Mouse (Mus musculus) midbrain, embryonic 16.5 days (tissue): ENCODE measurements around the gene Hsdl2. TPM values are rescaled to one million over a fixed set of nuclear protein-coding genes. Genes with fewer than 3 reads are reported as not detected.
A peak's percentile ranks its signal among the peaks of the same experiment; 100 is the strongest.

ENCODE experiments used
- ATAC-seq: fragments of 200-750 bp; cut with Nextera tagmentation; 2 replicates; pipeline ENCODE4 v1.8.0; 2017; ENCODE audit warnings: moderate TSS enrichment
- H3K27ac ChIP-seq: fragments of 300-500 bp; sonication (generic); 2 replicates; pipeline ENCODE4 v1.5.1; 2014; ENCODE audit warnings: mild to moderate bottlenecking, low read length, mixed read lengths
- H3K27me3 ChIP-seq: fragments of 300-500 bp; sonication (generic); 2 replicates; pipeline ENCODE4 v1.6.1; 2014; ENCODE audit warnings: low read depth, low read length, mixed read lengths; ENCODE audit not compliant: control insufficient read depth, insufficient read depth
- H3K36me3 ChIP-seq: fragments of 300-500 bp; sonication (generic); 2 replicates; pipeline ENCODE4 v1.6.1; 2014; ENCODE audit warnings: mild to moderate bottlenecking, low read length, moderate library complexity, mixed read lengths; ENCODE audit not compliant: control insufficient read depth, insufficient read depth
- H3K4me1 ChIP-seq: fragments of 300-500 bp; sonication (generic); 2 replicates; pipeline ENCODE4 v1.6.1; 2014; ENCODE audit warnings: mild to moderate bottlenecking, low read length, mixed read lengths; ENCODE audit not compliant: control insufficient read depth, insufficient read depth
- H3K4me2 ChIP-seq: fragments of 300-500 bp; sonication (generic); 2 replicates; pipeline ENCODE4 v1.6.1; 2014; ENCODE audit warnings: mild to moderate bottlenecking, low read length, mixed read lengths
- H3K4me3 ChIP-seq: fragments of 300-500 bp; sonication (generic); 2 replicates; pipeline ENCODE4 v1.5.1; 2014; ENCODE audit warnings: low read depth, mild to moderate bottlenecking, low read length, moderate library complexity, mixed read lengths
- H3K9ac ChIP-seq: fragments of 300-500 bp; sonication (generic); 2 replicates; pipeline ENCODE4 v1.6.1; 2014; ENCODE audit warnings: low read depth, low read length, mixed read lengths
- H3K9me3 ChIP-seq: fragments of 300-500 bp; sonication (generic); replicated peaks from 2 replicates; pipeline ENCODE4 v1.6.1; 2014; ENCODE audit warnings: mild to moderate bottlenecking, low read length, mixed read lengths; ENCODE audit not compliant: control insufficient read depth, poor library complexity, severe bottlenecking
- WGBS: fragments of 180-500 bp; shearing (Covaris S2); extraction: QIAGEN DNeasy Blood & Tissue Kit; methylation state at CpG from one replicate; pipeline ENCODE4 v1.1.7; 2014; 5-methylcytosine and 5-hydroxymethylcytosine counted together
- polyA plus RNA-seq: library from polyadenylated mRNA; unstranded; fragments of >200 nt; fragmentation: Nextera tagmentation; extraction: Ambion mirVana; gene quantifications from 2 replicates; pipeline ENCODE4 v1.2.1, GENCODE M21; 2015

Hsdl2 gene
- polyA plus RNA-seq, 1 experiment from 2014 or later: 34.5 TPM

GRCm38 (mm10) chr4:59604892-59605291 is 23.5 kb downstream of the Hsdl2 start:
- no peak for ATAC-seq
- Histone ChIP-seq H3K27me3 (no peaks in the 10 kb centered on the region), H3K27ac (no peak overlapping the region), H3K36me3 (no peaks in the 10 kb centered on the region), H3K4me1 (no peaks in the 10 kb centered on the region), H3K4me2 (no peak overlapping the region), H3K9me3 (no peaks in the 10 kb centered on the region), H3K9ac (no peak overlapping the region), H3K4me3 (no peak overlapping the region)
- WGBS: 74% methylated on average over 3 of the region's 3 CpGs

DNA sequence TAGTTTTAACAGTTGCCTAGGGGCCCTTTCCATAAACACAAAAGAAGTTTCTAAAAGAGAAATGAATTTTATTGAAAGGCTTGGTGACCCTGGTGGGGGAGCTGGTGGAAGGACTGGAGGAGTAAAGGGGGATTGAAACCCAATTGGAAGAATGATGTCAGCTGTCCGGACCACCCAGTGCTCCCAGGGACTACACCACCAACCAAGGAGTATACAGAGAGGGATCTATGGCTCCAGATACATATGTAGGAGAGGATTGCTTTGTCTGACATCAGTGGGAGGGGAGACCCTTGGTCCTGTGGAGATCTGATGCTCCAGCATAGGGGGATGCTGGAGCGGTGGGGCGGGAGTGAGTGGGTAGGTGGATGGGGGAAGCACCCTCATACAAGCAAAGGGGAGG is 24.1 kb downstream of the Hsdl2 start:
- Histone ChIP-seq H3K27me3 (no peaks in the 10 kb centered on the region), H3K36me3 (0 out of 2 replicates have a peak, but pooled peaks cover 2% of the 10 kb centered on the region), H3K9me3 (no peaks in the 10 kb centered on the region), H3K4me3 (no peak overlapping the region), H3K9ac (no peak overlapping the region), H3K27ac (no peak overlapping the region), H3K4me1 (no peaks in the 10 kb centered on the region), H3K4me2 (no peak overlapping the region)
- 96% methylated on average over 3 of the region's 3 CpGs for WGBS
- ATAC-seq: no peak

GRCm38 (mm10) chr4:59610411-59610810 is 29.0 kb downstream of the Hsdl2 start:
- Histone ChIP-seq H3K4me3 (no peak overlapping the region), H3K36me3 (0 out of 2 replicates have a peak, but pooled peaks cover 3% of the 10 kb centered on the region), H3K27ac (no peak overlapping the region), H3K27me3 (no peaks in the 10 kb centered on the region), H3K9ac (no peak overlapping the region), H3K4me1 (no peaks in the 10 kb centered on the region), H3K4me2 (no peak overlapping the region), H3K9me3 (no peaks in the 10 kb centered on the region)
- 77% methylated on average over 3 of the region's 3 CpGs for WGBS
- ATAC-seq: no peak

GRCm38 (mm10) chr4:59614986-59615385 is 33.6 kb downstream of the Hsdl2 start:
- Histone ChIP-seq H3K9ac (no peak overlapping the region), H3K9me3 (no peaks in the 10 kb centered on the region), H3K27ac (no peak overlapping the region), H3K4me3 (no peak overlapping the region), H3K4me1 (no peaks in the 10 kb centered on the region), H3K27me3 (no peaks in the 10 kb centered on the region), H3K36me3 (0 out of 2 replicates have a peak, but pooled peaks cover 3% of the 10 kb centered on the region), H3K4me2 (no peak overlapping the region)
- ATAC-seq: peak; percentile 45; the same call in 1 of the 2 replicates
- WGBS: 39% methylated on average over 1 of the region's 1 CpGs

- Histone ChIP-seq H3K4me3 (no peak overlapping the region), H3K36me3 (no peaks in the 10 kb centered on the region; the same call in 1 of the 2 replicates), H3K27ac (no peak overlapping the region), H3K4me1 (no peaks in the 10 kb centered on the region), H3K9me3 (no peaks in the 10 kb centered on the region), H3K4me2 (no peak overlapping the region), H3K9ac (no peak overlapping the region), H3K27me3 (no peaks in the 10 kb centered on the region)
- ATAC-seq: no peak
- WGBS: 91% methylated on average over 5 of the region's 5 CpGs
These were observed 38.4 kb downstream of the Hsdl2 start for GRCm38 (mm10) chr4:59619611-59620245.

DNA sequence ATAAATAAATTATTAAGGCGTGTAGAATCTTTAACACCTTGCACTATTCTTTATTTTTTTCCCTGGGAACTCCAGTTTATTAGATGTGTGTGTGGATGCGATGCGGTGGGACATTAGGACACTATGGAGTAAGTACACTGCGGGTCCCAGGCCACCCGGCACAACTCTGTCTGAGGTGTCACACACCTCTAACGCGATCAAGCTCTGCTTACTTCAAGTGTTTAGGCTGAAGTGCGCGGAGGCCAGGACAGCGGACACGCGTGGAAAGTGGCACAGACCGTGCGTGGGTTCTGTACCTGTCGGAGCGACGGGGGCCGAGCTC is 44.3 kb downstream of the Hsdl2 start:
- Histone ChIP-seq H3K4me1 (peaks cover 22% of the 10 kb centered on the region), H3K9ac (peak overlapping the region; percentile 88), H3K4me2 (peak overlapping the region; percentile 66), H3K9me3 (no peaks in the 10 kb centered on the region), H3K27me3 (no peaks in the 10 kb centered on the region), H3K36me3 (no peaks in the 10 kb centered on the region; the same call in 1 of the 2 replicates), H3K27ac (peak overlapping the region; percentile 91), H3K4me3 (peak overlapping the region; percentile 78)
- ATAC-seq: no peak; the same call in 1 of the 2 replicates
- WGBS: 2% methylated on average over 18 of the region's 18 CpGs

DNA sequence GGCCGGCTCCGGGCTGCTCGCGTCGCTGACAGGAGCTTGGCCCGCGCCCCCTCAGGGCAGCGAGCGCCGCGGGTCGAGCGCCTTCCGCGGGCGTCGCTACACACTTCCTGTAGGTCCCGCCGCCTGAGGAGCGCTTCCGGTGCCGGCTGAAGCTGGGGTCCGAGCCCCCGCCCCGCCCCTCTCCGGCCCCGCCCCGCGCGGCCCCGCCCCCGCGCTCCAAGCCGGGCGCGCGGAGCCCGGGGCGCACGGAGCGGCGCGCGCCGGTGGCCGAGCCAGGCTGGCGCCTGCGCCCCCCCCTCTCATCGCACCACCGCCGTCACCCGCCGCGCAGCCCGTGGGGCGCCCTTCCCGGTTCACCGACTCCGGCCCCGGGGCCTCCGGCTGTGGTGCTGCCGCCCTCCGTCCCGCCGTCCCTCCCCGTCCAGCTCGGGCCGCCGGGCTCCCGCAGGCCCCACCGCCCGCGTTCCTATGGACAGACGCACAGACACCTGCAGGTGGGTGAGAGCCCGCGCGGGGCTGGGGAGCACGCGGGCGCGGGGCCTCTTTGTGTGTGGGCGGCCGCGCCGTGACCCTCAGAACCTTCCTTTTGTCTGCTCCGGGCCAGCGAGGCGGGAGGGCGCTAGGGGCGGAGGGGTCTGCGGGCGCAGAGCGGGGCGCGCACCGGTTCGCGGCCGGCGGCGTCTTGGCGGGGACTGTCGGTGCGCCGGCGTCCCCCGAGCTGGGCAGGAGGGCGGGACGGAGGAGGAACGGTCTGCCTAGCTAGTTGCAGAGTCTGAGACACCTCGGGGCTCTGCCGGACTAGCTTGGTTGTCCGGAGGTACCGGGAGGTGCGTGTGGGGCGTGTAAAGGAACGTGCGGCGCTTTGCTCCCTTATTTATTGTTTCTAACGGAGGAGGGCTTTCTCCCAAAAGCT is 44.9 kb downstream of the Hsdl2 start, which contains the start of gene E130308A19Rik:
Gene E130308A19Rik, plus strand, starts transcription at position 214 of the 913 bp plus-strand sequence.
- WGBS: under 1% methylated on average over 80 of the region's 120 CpGs
- Histone ChIP-seq H3K36me3 (no peaks in the 10 kb centered on the region; the same call in 1 of the 2 replicates), H3K9me3 (no peaks in the 10 kb centered on the region), H3K4me1 (peaks cover 26% of the 10 kb centered on the region), H3K27me3 (no peaks in the 10 kb centered on the region), H3K4me2 (peak within 1 kb of the TSS; percentile 66), H3K27ac (peak within 1 kb of the TSS; percentile 91), H3K4me3 (peak within 1 kb of the TSS; percentile 78), H3K9ac (peak within 1 kb of the TSS; percentile 88)
- ATAC-seq: peak; percentile 92

- Histone ChIP-seq H3K9me3 (no peaks in the 10 kb centered on the region), H3K4me2 (peak overlapping the region; percentile 37), H3K9ac (no peak overlapping the region), H3K4me1 (peaks cover 28% of the 10 kb centered on the region), H3K4me3 (no peak overlapping the region), H3K27ac (no peak overlapping the region), H3K27me3 (no peaks in the 10 kb centered on the region), H3K36me3 (no peaks in the 10 kb centered on the region)
- no peak for ATAC-seq
- WGBS: 45% methylated on average over 4 of the region's 4 CpGs
These were observed 46.9 kb downstream of the Hsdl2 start for GRCm38 (mm10) chr4:59628255-59628654.
